Mouse (Mus musculus): ENCODE results near the gene Smim10l1. TPM values are rescaled to one million over a fixed set of nuclear protein-coding genes. Genes with fewer than 3 reads are reported as not detected.

Smim10l1 gene
- polyA plus RNA-seq (2015; fragmentation: Nextera tagmentation; extraction: Ambion mirVana): 63.7 and 69.6 TPM in 2 replicates

- H3K27ac ChIP-seq (replicated peaks): peak within 1 kb of the TSS; percentile 98
- ATAC-seq (ENCODE audit: extremely low read depth, insufficient number of reproducible peaks, low FRiP score, low TSS enrichment): no peak
- H3K4me3 ChIP-seq: peak within 1 kb of the TSS; percentile 84
- peak within 1 kb of the TSS; percentile 78 for H3K4me2 ChIP-seq
- H3K9ac ChIP-seq: peak within 1 kb of the TSS; percentile 97
- peaks cover 7% of the 10 kb centered on the region for H3K4me1 ChIP-seq
- no peaks in the 10 kb centered on the region for H3K9me3 ChIP-seq
- peaks cover 18% of the 10 kb centered on the region for H3K36me3 ChIP-seq
- no peaks in the 10 kb centered on the region for H3K27me3 ChIP-seq (replicated peaks)
Observed at GRCm38 (mm10) chr6:133104609-133104921, at the start of gene Smim10l1. TSS of gene Smim10l1 (plus strand) at chr6:133104909.

GRCm38 (mm10) chr6:133055716-133056115, 49.0 kb upstream of the Smim10l1 start, which contains the start of gene Tas2r140:
TSS of gene Tas2r140 (minus strand) at chr6:133055816.
- Histone ChIP-seq H3K4me3 (no peak within 1 kb of the TSS), H3K9ac (no peak within 1 kb of the TSS), H3K27ac (replicated peaks) (no peak within 1 kb of the TSS), H3K27me3 (replicated peaks) (no peaks in the 10 kb centered on the region), H3K36me3 (no peaks in the 10 kb centered on the region), H3K4me2 (no peak within 1 kb of the TSS), H3K4me1 (no peaks in the 10 kb centered on the region), H3K9me3 (no peaks in the 10 kb centered on the region)
- ATAC-seq (ENCODE audit: extremely low read depth, insufficient number of reproducible peaks, low FRiP score, low TSS enrichment): no peak

GRCm38 (mm10) chr6:133092226-133092625, 12.5 kb upstream of the Smim10l1 start:
- no peaks in the 10 kb centered on the region for H3K36me3 ChIP-seq
- no peak overlapping the region for H3K9ac ChIP-seq
- WGBS: 78% methylated on average over 8 of the region's 8 CpGs
- no peaks in the 10 kb centered on the region for H3K9me3 ChIP-seq
- ATAC-seq (ENCODE audit: extremely low read depth, insufficient number of reproducible peaks, low FRiP score, low TSS enrichment): no peak
- no peaks in the 10 kb centered on the region for H3K27me3 ChIP-seq (replicated peaks)
- no peaks in the 10 kb centered on the region for H3K4me1 ChIP-seq
- H3K4me3 ChIP-seq: no peak overlapping the region
- no peak overlapping the region for H3K4me2 ChIP-seq
- H3K27ac ChIP-seq (replicated peaks): no peak overlapping the region

GRCm38 (mm10) chr6:133102430-133102829, 2.3 kb upstream of the Smim10l1 start:
- Histone ChIP-seq H3K4me2 (no peak overlapping the region), H3K36me3 (peaks cover 1% of the 10 kb centered on the region; the same call in 1 of the 2 replicates), H3K27ac (replicated peaks) (no peak overlapping the region), H3K4me1 (peaks cover 7% of the 10 kb centered on the region), H3K9ac (no peak overlapping the region), H3K27me3 (replicated peaks) (no peaks in the 10 kb centered on the region), H3K4me3 (no peak overlapping the region), H3K9me3 (no peaks in the 10 kb centered on the region)
- no peak for ATAC-seq (ENCODE audit: extremely low read depth, insufficient number of reproducible peaks, low FRiP score, low TSS enrichment)
- WGBS: 42% methylated on average over 1 of the region's 1 CpGs

- Histone ChIP-seq H3K4me3 (peak overlapping the region; percentile 84), H3K27me3 (replicated peaks) (no peaks in the 10 kb centered on the region), H3K4me2 (peak overlapping the region; percentile 78), H3K9me3 (no peaks in the 10 kb centered on the region), H3K4me1 (peaks cover 7% of the 10 kb centered on the region), H3K36me3 (peaks cover 24% of the 10 kb centered on the region), H3K27ac (replicated peaks) (peak overlapping the region; percentile 98), H3K9ac (peak overlapping the region; percentile 97)
- 3% methylated on average over 62 of the region's 62 CpGs for WGBS
- peak; percentile 87 for ATAC-seq (ENCODE audit: extremely low read depth, insufficient number of reproducible peaks, low FRiP score, low TSS enrichment)
Observed at GRCm38 (mm10) chr6:133104922-133105859, 482 bp downstream of the Smim10l1 start.

Other genes with a start within 250 kb of the Smim10l1 start
- not detected in 2 replicates for gene Tas2r116, start 249.5 kb upstream of the Smim10l1 start, polyA plus RNA-seq (2015; fragmentation: Nextera tagmentation; extraction: Ambion mirVana)
- not detected in 2 replicates for gene Tas2r110, start 236.9 kb upstream of the Smim10l1 start, polyA plus RNA-seq (2015; fragmentation: Nextera tagmentation; extraction: Ambion mirVana)
- not detected in 2 replicates for gene Tas2r113, start 211.9 kb upstream of the Smim10l1 start, polyA plus RNA-seq (2015; fragmentation: Nextera tagmentation; extraction: Ambion mirVana)
- gene Tas2r125, start 195.3 kb upstream of the Smim10l1 start, polyA plus RNA-seq (2015; fragmentation: Nextera tagmentation; extraction: Ambion mirVana): not detected in 2 replicates
- not detected in 2 replicates for gene Tas2r129, start 153.8 kb upstream of the Smim10l1 start, polyA plus RNA-seq (2015; fragmentation: Nextera tagmentation; extraction: Ambion mirVana)
- gene Tas2r131, start 147.0 kb upstream of the Smim10l1 start, polyA plus RNA-seq (2015; fragmentation: Nextera tagmentation; extraction: Ambion mirVana): not detected in 2 replicates
- not detected in 2 replicates for gene Tas2r109, start 123.9 kb upstream of the Smim10l1 start, polyA plus RNA-seq (2015; fragmentation: Nextera tagmentation; extraction: Ambion mirVana)
- gene Tas2r103, start 67.8 kb upstream of the Smim10l1 start, polyA plus RNA-seq (2015; fragmentation: Nextera tagmentation; extraction: Ambion mirVana): not detected in 2 replicates
- gene Tas2r140, start 49.1 kb upstream of the Smim10l1 start, polyA plus RNA-seq (2015; fragmentation: Nextera tagmentation; extraction: Ambion mirVana): not detected in 2 replicates
- gene 5530400C23Rik, start 187.3 kb downstream of the Smim10l1 start, polyA plus RNA-seq (2015; fragmentation: Nextera tagmentation; extraction: Ambion mirVana): not detected in 2 replicates

Data from heart, embryonic 13.5 days (tissue).